Mouse (Mus musculus) liver, embryonic 16.5 days (tissue): ENCODE results near the gene Arpin. TPM values are rescaled to one million over a fixed set of nuclear protein-coding genes. Genes with fewer than 3 reads are reported as not detected.

ENCODE experiments used
- ATAC-seq: fragments of 200-750 bp; cut with Nextera tagmentation; 2 replicates; pipeline ENCODE4 v1.8.0; 2017; ENCODE audit warnings: low read depth, mild to moderate bottlenecking, moderate number of reproducible peaks, moderate library complexity
- H3K27ac ChIP-seq: fragments of 300-500 bp; sonication (generic); 2 replicates; pipeline ENCODE4 v1.5.1; 2014; ENCODE audit warnings: mild to moderate bottlenecking, low read length
- H3K27me3 ChIP-seq: fragments of 300-500 bp; sonication (generic); 2 replicates; pipeline ENCODE4 v1.6.1; 2014; ENCODE audit warnings: low read depth, low read length, mixed read lengths; ENCODE audit not compliant: control insufficient read depth, insufficient read depth
- H3K36me3 ChIP-seq: fragments of 300-500 bp; sonication (generic); 2 replicates; pipeline ENCODE4 v1.6.1; 2014; ENCODE audit warnings: mild to moderate bottlenecking; ENCODE audit not compliant: control insufficient read depth, insufficient read depth
- H3K4me1 ChIP-seq: fragments of 300-500 bp; sonication (generic); 2 replicates; pipeline ENCODE4 v1.6.1; 2014; ENCODE audit warnings: low read depth, low read length, mixed read lengths; ENCODE audit not compliant: control insufficient read depth
- H3K4me2 ChIP-seq: fragments of 300-500 bp; sonication (generic); 2 replicates; pipeline ENCODE4 v1.6.1; 2014; ENCODE audit warnings: low read depth, low read length, mixed read lengths
- H3K4me3 ChIP-seq: fragments of 300-500 bp; sonication (generic); 2 replicates; pipeline ENCODE4 v1.5.1; 2014; ENCODE audit warnings: low read depth, mild to moderate bottlenecking, low read length
- H3K9ac ChIP-seq: fragments of 300-500 bp; sonication (generic); 2 replicates; pipeline ENCODE4 v1.6.1; 2014; ENCODE audit warnings: low read depth, low read length
- H3K9me3 ChIP-seq: fragments of 300-500 bp; sonication (generic); replicated peaks from 2 replicates; pipeline ENCODE4 v1.6.1; 2016; ENCODE audit warnings: low read length; ENCODE audit not compliant: control insufficient read depth
- WGBS: fragments of 180-500 bp; shearing (Covaris S2); extraction: QIAGEN DNeasy Blood & Tissue Kit; methylation state at CpG from one replicate; pipeline ENCODE4 v1.1.7; 2014; ENCODE audit not compliant: insufficient replicate concordance; 5-methylcytosine and 5-hydroxymethylcytosine counted together
- polyA plus RNA-seq: library from polyadenylated mRNA; unstranded; fragments of >200 nt; fragmentation: Nextera tagmentation; extraction: Ambion mirVana; gene quantifications from 2 replicates; pipeline ENCODE4 v1.2.1, GENCODE M21; 2015

Gene Arpin
- polyA plus RNA-seq, 1 experiment from 2014 or later: 3.2 TPM

- H3K4me3 ChIP-seq: no peak overlapping the region
- H3K36me3 ChIP-seq: no peaks in the 10 kb centered on the region
- H3K4me1 ChIP-seq: no peaks in the 10 kb centered on the region
- no peaks in the 10 kb centered on the region for H3K27me3 ChIP-seq
- WGBS: 38% methylated on average over 6 of the region's 6 CpGs
- H3K4me2 ChIP-seq: no peak overlapping the region
- no peak overlapping the region for H3K27ac ChIP-seq
- no peak overlapping the region for H3K9ac ChIP-seq
- no peak for ATAC-seq
- H3K9me3 ChIP-seq: no peaks in the 10 kb centered on the region
Observed at GRCm38 (mm10) chr7:79950236-79950635, 15.1 kb upstream of the Arpin start.

GRCm38 (mm10) chr7:79935511-79936205 is 499 bp upstream of the Arpin start:
- ATAC-seq: peak; percentile 78
- no peaks in the 10 kb centered on the region for H3K36me3 ChIP-seq
- H3K4me3 ChIP-seq: peak overlapping the region; percentile 59
- H3K4me1 ChIP-seq: no peaks in the 10 kb centered on the region
- no peak overlapping the region; the same call in 1 of the 2 replicates for H3K9ac ChIP-seq
- H3K27me3 ChIP-seq: peaks cover 22% of the 10 kb centered on the region
- 0 out of 2 replicates have a peak overlapping the region, but pooled peaks have one; percentile 5 for H3K27ac ChIP-seq
- peak overlapping the region; percentile 46 for H3K4me2 ChIP-seq
- WGBS: 14% methylated on average over 19 of the region's 19 CpGs
- H3K9me3 ChIP-seq: no peaks in the 10 kb centered on the region

GRCm38 (mm10) chr7:79934461-79934860 is 698 bp downstream of the Arpin start:
- no peaks in the 10 kb centered on the region for H3K4me1 ChIP-seq
- no peak overlapping the region for H3K27ac ChIP-seq
- 54% methylated on average over 5 of the region's 5 CpGs for WGBS
- no peak overlapping the region for H3K9ac ChIP-seq
- H3K36me3 ChIP-seq: no peaks in the 10 kb centered on the region
- ATAC-seq: no peak
- peak overlapping the region; percentile 59 for H3K4me3 ChIP-seq
- no peaks in the 10 kb centered on the region for H3K9me3 ChIP-seq
- peak overlapping the region; percentile 46; the same call in 1 of the 2 replicates for H3K4me2 ChIP-seq
- peaks cover 22% of the 10 kb centered on the region for H3K27me3 ChIP-seq

- no peaks in the 10 kb centered on the region for H3K9me3 ChIP-seq
- H3K9ac ChIP-seq: no peak overlapping the region
- no peak overlapping the region for H3K4me2 ChIP-seq
- H3K27me3 ChIP-seq: no peaks in the 10 kb centered on the region
- no peaks in the 10 kb centered on the region for H3K36me3 ChIP-seq
- H3K4me1 ChIP-seq: no peaks in the 10 kb centered on the region
- WGBS: 74% methylated on average over 2 of the region's 2 CpGs
- no peak overlapping the region for H3K27ac ChIP-seq
- no peak overlapping the region for H3K4me3 ChIP-seq
- ATAC-seq: no peak
Observed at GRCm38 (mm10) chr7:79928516-79929052, 6.6 kb downstream of the Arpin start.

- H3K9ac ChIP-seq: peak within 1 kb of the TSS; percentile 79
- H3K27me3 ChIP-seq: no peaks in the 10 kb centered on the region
- H3K4me3 ChIP-seq: peak within 1 kb of the TSS; percentile 86
- H3K27ac ChIP-seq: peak within 1 kb of the TSS; percentile 59
- H3K4me2 ChIP-seq: peak within 1 kb of the TSS; percentile 76
- no peaks in the 10 kb centered on the region for H3K9me3 ChIP-seq
- no peaks in the 10 kb centered on the region for H3K36me3 ChIP-seq
- peaks cover 7% of the 10 kb centered on the region for H3K4me1 ChIP-seq
- peak; percentile 94 for ATAC-seq
- under 1% methylated on average over 34 of the region's 34 CpGs for WGBS
Observed at GRCm38 (mm10) chr7:79920344-79920983, 14.7 kb downstream of the Arpin start, which contains the start of gene Ap3s2. Gene Ap3s2, minus strand, starts transcription at chr7:79920649.

GRCm38 (mm10) chr7:79914556-79914955 is 20.6 kb downstream of the Arpin start:
- H3K4me2 ChIP-seq: no peak overlapping the region
- no peak overlapping the region for H3K4me3 ChIP-seq
- H3K27me3 ChIP-seq: no peaks in the 10 kb centered on the region
- 0 out of 2 replicates have a peak, but pooled peaks have one; percentile 16 for ATAC-seq
- H3K4me1 ChIP-seq: peaks cover 1% of the 10 kb centered on the region; the same call in 1 of the 2 replicates
- no peaks in the 10 kb centered on the region for H3K9me3 ChIP-seq
- H3K27ac ChIP-seq: no peak overlapping the region
- H3K9ac ChIP-seq: no peak overlapping the region
- WGBS: 80% methylated on average over 3 of the region's 3 CpGs
- 0 out of 2 replicates have a peak, but pooled peaks cover under 1% of the 10 kb centered on the region for H3K36me3 ChIP-seq

- H3K9ac ChIP-seq: no peak overlapping the region
- H3K4me3 ChIP-seq: no peak overlapping the region
- H3K27ac ChIP-seq: no peak overlapping the region
- no peak overlapping the region for H3K4me2 ChIP-seq
- H3K9me3 ChIP-seq: no peaks in the 10 kb centered on the region
- no peak for ATAC-seq
- 59% methylated on average over 2 of the region's 2 CpGs for WGBS
- peaks cover 4% of the 10 kb centered on the region; the same call in 1 of the 2 replicates for H3K36me3 ChIP-seq
- peaks cover 2% of the 10 kb centered on the region; the same call in 1 of the 2 replicates for H3K4me1 ChIP-seq
- no peaks in the 10 kb centered on the region for H3K27me3 ChIP-seq
Observed at GRCm38 (mm10) chr7:79907356-79907755, 27.8 kb downstream of the Arpin start.

- no peak overlapping the region for H3K4me3 ChIP-seq
- H3K9ac ChIP-seq: no peak overlapping the region
- ATAC-seq: no peak
- no peak overlapping the region for H3K27ac ChIP-seq
- H3K9me3 ChIP-seq: no peaks in the 10 kb centered on the region
- 69% methylated on average over 3 of the region's 3 CpGs for WGBS
- H3K4me1 ChIP-seq: peaks cover 2% of the 10 kb centered on the region; the same call in 1 of the 2 replicates
- peaks cover 4% of the 10 kb centered on the region; the same call in 1 of the 2 replicates for H3K36me3 ChIP-seq
- H3K4me2 ChIP-seq: no peak overlapping the region
- H3K27me3 ChIP-seq: no peaks in the 10 kb centered on the region
Observed at GRCm38 (mm10) chr7:79906914-79907313, 28.2 kb downstream of the Arpin start.
